Mouse (Mus musculus): ENCODE data around the gene Qtrt2. TPM values are rescaled to one million over a fixed set of nuclear protein-coding genes. Genes with fewer than 3 reads are reported as not detected.

Gene Qtrt2
- polyA plus RNA-seq, 1 experiment: 11.4 TPM

DNA sequence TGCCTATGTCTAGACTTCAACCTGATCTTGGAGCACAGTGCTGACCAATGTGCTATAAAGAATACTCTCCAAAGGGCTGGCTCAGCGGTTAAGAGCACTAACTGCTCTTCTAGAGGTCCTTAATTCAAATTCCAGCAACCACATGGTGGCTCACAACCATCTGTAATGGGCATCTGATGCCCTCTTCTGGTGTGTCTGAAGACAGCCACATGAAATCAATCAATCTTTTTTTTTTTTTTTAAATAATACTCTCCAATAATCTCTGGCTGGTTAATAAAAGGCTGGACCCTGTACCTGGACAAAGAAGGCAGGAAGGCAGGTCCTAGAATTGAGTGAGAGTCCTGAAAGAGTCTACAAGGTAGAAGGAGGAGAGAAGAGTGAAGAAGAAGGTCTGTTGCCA lies 76.8 kb downstream of the Qtrt2 start:
- Histone ChIP-seq H3K4me3 (replicated peaks; ENCODE audit: control insufficient read depth, low read depth, low read length) (no peak overlapping the region), H3K27ac (ENCODE audit: control insufficient read depth, insufficient read depth, low read depth, low read length, poor library complexity) (no peak overlapping the region), H3K4me1 (ENCODE audit: control insufficient read depth, insufficient read depth, low read length) (no peaks in the 10 kb centered on the region)
- no peak for TF ChIP-seq POLR2A (IDR thresholded peaks at IDR 0.05; ENCODE audit: borderline replicate concordance, control insufficient read depth, low read depth, low read length)
- TF ChIP-seq CTCF (IDR thresholded peaks at IDR 0.05; ENCODE audit: control insufficient read depth, insufficient read depth, low read length): no peak
- WGBS: 70% methylated on average over 1 of the region's 1 CpGs

DNA sequence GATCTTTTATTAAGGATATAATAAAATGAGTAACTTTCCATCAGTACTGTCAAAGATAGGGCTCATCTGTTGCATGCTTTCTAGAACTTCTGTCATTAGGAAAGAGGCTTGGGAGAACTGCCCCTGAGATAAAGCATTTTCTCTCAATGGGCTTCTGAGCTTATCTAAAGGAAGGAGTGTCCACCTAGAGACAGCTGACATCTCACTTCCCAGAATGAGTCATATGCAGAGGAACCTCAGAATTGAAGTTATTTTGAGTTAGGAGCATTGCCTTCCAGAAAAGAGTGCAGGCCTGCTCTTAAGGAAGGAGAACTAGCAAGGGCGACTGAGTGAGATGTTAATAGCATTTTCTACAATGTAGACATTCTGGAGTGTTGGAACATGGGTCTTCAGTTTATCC lies 85.4 kb downstream of the Qtrt2 start:
- WGBS: 39% methylated on average over 1 of the region's 1 CpGs

DNA sequence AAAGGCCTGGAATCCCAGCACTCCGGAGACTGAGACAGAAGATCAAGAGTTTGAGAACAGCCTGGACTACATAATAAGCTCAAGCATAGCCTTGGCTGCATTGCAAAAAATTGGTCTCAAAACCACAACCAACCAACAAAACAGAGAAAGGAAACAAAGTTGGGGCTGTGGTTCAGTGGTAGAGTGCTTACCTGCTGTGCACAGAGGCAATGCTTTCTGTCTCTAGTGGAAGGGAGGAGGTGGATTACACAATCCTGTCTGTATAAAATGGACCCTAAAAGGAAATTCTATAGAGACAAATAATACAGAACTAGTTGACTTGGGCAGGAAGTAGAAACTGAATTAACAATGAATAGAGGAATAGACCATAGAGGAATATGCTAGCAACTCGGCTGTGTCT lies 94.7 kb downstream of the Qtrt2 start:
- H3K27ac ChIP-seq (ENCODE audit: control insufficient read depth, insufficient read depth, low read depth, low read length, poor library complexity): no peak overlapping the region
- 63% methylated on average over 2 of the region's 2 CpGs for WGBS
- H3K4me3 ChIP-seq (replicated peaks; ENCODE audit: control insufficient read depth, low read depth, low read length): no peak overlapping the region
- H3K4me1 ChIP-seq (ENCODE audit: control insufficient read depth, insufficient read depth, low read length): no peaks in the 10 kb centered on the region
- TF ChIP-seq POLR2A (IDR thresholded peaks at IDR 0.05; ENCODE audit: borderline replicate concordance, control insufficient read depth, low read depth, low read length) (no peak), CTCF (IDR thresholded peaks at IDR 0.05; ENCODE audit: control insufficient read depth, insufficient read depth, low read length) (no peak)

More for the DNA sequence above, 85.4 kb downstream of the Qtrt2 start:
- Histone ChIP-seq H3K4me1 (ENCODE audit: control insufficient read depth, insufficient read depth, low read length) (no peaks in the 10 kb centered on the region), H3K27ac (ENCODE audit: control insufficient read depth, insufficient read depth, low read depth, low read length, poor library complexity) (no peak overlapping the region), H3K4me3 (replicated peaks; ENCODE audit: control insufficient read depth, low read depth, low read length) (no peak overlapping the region)
- TF ChIP-seq CTCF (IDR thresholded peaks at IDR 0.05; ENCODE audit: control insufficient read depth, insufficient read depth, low read length) (no peak), POLR2A (IDR thresholded peaks at IDR 0.05; ENCODE audit: borderline replicate concordance, control insufficient read depth, low read depth, low read length) (no peak)

DNA sequence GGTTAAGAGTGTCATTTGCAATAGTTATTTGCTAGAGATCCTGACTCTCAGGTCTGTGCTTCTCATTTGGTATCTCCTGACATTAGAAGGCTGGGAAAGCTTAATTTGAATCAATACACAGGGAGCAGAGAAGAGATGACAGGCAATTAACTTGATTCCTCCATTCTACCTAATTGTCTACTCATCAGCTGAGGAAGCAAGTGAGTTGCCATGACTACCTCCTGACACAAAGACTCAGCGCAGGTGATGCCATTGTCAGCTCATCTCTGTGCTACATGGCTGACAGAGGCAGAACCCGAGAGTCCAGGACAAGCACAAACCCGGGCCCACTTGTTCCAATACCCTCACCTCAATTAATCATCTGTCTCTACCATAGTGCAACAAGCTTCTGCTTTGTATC lies 99.1 kb downstream of the Qtrt2 start:
- Histone ChIP-seq H3K27ac (ENCODE audit: control insufficient read depth, insufficient read depth, low read depth, low read length, poor library complexity) (no peak overlapping the region), H3K4me1 (ENCODE audit: control insufficient read depth, insufficient read depth, low read length) (no peaks in the 10 kb centered on the region), H3K4me3 (replicated peaks; ENCODE audit: control insufficient read depth, low read depth, low read length) (no peak overlapping the region)
- WGBS: 78% methylated on average over 3 of the region's 3 CpGs
- TF ChIP-seq POLR2A (IDR thresholded peaks at IDR 0.05; ENCODE audit: borderline replicate concordance, control insufficient read depth, low read depth, low read length) (no peak), CTCF (IDR thresholded peaks at IDR 0.05; ENCODE audit: control insufficient read depth, insufficient read depth, low read length) (no peak)

DNA sequence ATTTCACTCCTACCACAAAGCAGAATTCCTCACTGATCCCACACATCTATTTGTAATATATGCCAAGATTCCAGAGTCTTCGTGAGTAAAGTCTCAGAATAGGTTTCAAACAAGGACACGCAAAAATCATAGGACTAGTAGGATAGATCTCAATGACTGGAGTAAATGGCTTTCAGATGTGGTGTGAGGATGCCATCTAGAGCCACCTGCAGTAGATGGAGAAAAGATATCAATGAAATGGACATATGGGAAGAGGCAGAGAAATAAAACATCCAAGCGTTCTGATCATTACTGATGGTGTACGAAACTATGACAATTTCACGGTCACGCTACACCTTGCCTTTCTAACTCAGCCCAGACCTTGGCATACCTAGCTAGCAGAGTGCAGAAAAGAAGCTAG lies 108.2 kb downstream of the Qtrt2 start:
- TF ChIP-seq CTCF (IDR thresholded peaks at IDR 0.05; ENCODE audit: control insufficient read depth, insufficient read depth, low read length) (no peak), POLR2A (IDR thresholded peaks at IDR 0.05; ENCODE audit: borderline replicate concordance, control insufficient read depth, low read depth, low read length) (no peak)
- H3K27ac ChIP-seq (ENCODE audit: control insufficient read depth, insufficient read depth, low read depth, low read length, poor library complexity): no peak overlapping the region
- H3K4me1 ChIP-seq (ENCODE audit: control insufficient read depth, insufficient read depth, low read length): no peaks in the 10 kb centered on the region
- WGBS: 90% methylated on average over 6 of the region's 6 CpGs
- H3K4me3 ChIP-seq (replicated peaks; ENCODE audit: control insufficient read depth, low read depth, low read length): no peak overlapping the region

DNA sequence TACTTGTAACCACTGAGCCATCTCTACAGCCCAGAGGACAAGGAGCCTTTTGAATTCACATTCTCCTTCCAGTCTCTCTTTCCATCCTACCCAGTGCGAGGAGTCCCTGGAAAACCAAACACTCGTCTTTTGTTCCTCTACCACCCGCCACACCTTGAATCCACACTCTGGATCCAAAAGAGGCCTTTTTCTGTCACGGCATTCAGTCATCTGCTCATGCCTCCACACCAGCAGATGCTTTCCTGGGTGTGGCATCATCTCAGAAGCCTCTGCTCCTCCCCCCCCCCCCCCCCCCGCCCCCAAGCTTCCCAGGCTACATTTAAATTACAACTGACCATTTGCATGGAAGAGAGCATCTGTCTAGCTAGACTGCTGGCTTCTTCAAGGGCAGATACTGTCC lies 110.3 kb downstream of the Qtrt2 start:
- H3K4me1 ChIP-seq (ENCODE audit: control insufficient read depth, insufficient read depth, low read length): 0 out of 2 replicates have a peak, but pooled peaks cover 2% of the 10 kb centered on the region
- no peak overlapping the region for H3K27ac ChIP-seq (ENCODE audit: control insufficient read depth, insufficient read depth, low read depth, low read length, poor library complexity)
- WGBS: 80% methylated on average over 5 of the region's 5 CpGs
- TF ChIP-seq POLR2A (IDR thresholded peaks at IDR 0.05; ENCODE audit: borderline replicate concordance, control insufficient read depth, low read depth, low read length) (no peak), CTCF (IDR thresholded peaks at IDR 0.05; ENCODE audit: control insufficient read depth, insufficient read depth, low read length) (no peak)
- no peak overlapping the region for H3K4me3 ChIP-seq (replicated peaks; ENCODE audit: control insufficient read depth, low read depth, low read length)

DNA sequence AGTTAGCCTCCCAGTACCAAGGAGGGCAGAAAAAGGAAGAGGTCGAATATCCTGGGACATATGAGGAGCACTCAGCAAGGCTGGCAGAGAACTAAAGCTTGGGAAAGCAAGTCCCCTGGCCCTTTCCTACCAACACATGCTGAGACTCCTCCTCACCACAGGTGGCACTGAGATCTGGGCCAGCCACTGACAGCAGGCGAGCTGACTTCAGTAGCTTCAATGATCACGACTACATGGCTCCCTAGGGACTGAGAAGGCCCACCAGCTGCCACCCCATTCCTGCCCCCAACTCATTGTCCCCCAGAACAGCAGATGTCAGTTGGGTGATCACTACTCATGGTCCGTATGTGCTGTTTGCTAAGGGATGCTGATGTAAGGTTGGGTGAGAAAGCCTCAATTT lies 112.0 kb downstream of the Qtrt2 start:
- TF ChIP-seq CTCF (IDR thresholded peaks at IDR 0.05; ENCODE audit: control insufficient read depth, insufficient read depth, low read length) (no peak), POLR2A (IDR thresholded peaks at IDR 0.05; ENCODE audit: borderline replicate concordance, control insufficient read depth, low read depth, low read length) (no peak)
- Histone ChIP-seq H3K4me1 (ENCODE audit: control insufficient read depth, insufficient read depth, low read length) (0 out of 2 replicates have a peak, but pooled peaks cover 2% of the 10 kb centered on the region), H3K4me3 (replicated peaks; ENCODE audit: control insufficient read depth, low read depth, low read length) (no peak overlapping the region), H3K27ac (ENCODE audit: control insufficient read depth, insufficient read depth, low read depth, low read length, poor library complexity) (no peak overlapping the region)
- WGBS: 73% methylated on average over 4 of the region's 4 CpGs

Other genes starting within 250 kb of the Qtrt2 start
- not detected in 2 replicates for gene Drd3, start 172.8 kb downstream of the Qtrt2 start, polyA plus RNA-seq (2011; ENCODE audit: insufficient read depth, insufficient read length, low replicate concordance, missing spikeins)
- gene Ccdc191, start 37.0 kb downstream of the Qtrt2 start, polyA plus RNA-seq (2011; ENCODE audit: insufficient read depth, insufficient read length, low replicate concordance, missing spikeins): 4.7 and 7.1 TPM in 2 replicates
- 0.92 and 1.5 TPM in 2 replicates for gene Zdhhc23, start 53.0 kb upstream of the Qtrt2 start, polyA plus RNA-seq (2011; ENCODE audit: insufficient read depth, insufficient read length, low replicate concordance, missing spikeins)
- 4.5 and 6.3 TPM in 2 replicates for gene Gramd1c, start 136.5 kb upstream of the Qtrt2 start, polyA plus RNA-seq (2011; ENCODE audit: insufficient read depth, insufficient read length, low replicate concordance, missing spikeins)
- gene Atp6v1a, start 212.9 kb upstream of the Qtrt2 start, polyA plus RNA-seq (2011; ENCODE audit: insufficient read depth, insufficient read length, low replicate concordance, missing spikeins): 6.4 and 19.8 TPM in 2 replicates
- gene Naa50, start 213.0 kb upstream of the Qtrt2 start, polyA plus RNA-seq (2011; ENCODE audit: insufficient read depth, insufficient read length, low replicate concordance, missing spikeins): 28.1 and 38.1 TPM in 2 replicates
- 9.9 and 12.0 TPM in 2 replicates for gene Usf3, start 246.4 kb upstream of the Qtrt2 start, polyA plus RNA-seq (2011; ENCODE audit: insufficient read depth, insufficient read length, low replicate concordance, missing spikeins)